Mouse (Mus musculus): ENCODE measurements around the gene Jag2. TPM values are rescaled to one million over a fixed set of nuclear protein-coding genes. Genes with fewer than 3 reads are reported as not detected.

Jag2 gene
- polyA plus RNA-seq, 1 experiment: 3.2 TPM

- no peak overlapping the region for H3K27ac ChIP-seq (ENCODE audit: insufficient read depth, low read depth, low read length)
- TF ChIP-seq POLR2A (IDR thresholded peaks at IDR 0.05; ENCODE audit: borderline replicate concordance, low read depth, low read length) (no peak), CTCF (IDR thresholded peaks at IDR 0.05; ENCODE audit: low read depth, low read length) (no peak)
- H3K4me1 ChIP-seq (ENCODE audit: control insufficient read depth, insufficient read depth, low read length): no peaks in the 10 kb centered on the region
- H3K4me3 ChIP-seq (ENCODE audit: insufficient read depth, low read length): peak overlapping the region; percentile 47
Observed at GRCm38 (mm10) chr12:112928401-112929241, 955 bp downstream of the Jag2 start.

GRCm38 (mm10) chr12:112927265-112927664 lies 2.3 kb downstream of the Jag2 start:
- H3K27ac ChIP-seq (ENCODE audit: insufficient read depth, low read depth, low read length): no peak overlapping the region
- no peak overlapping the region for H3K4me3 ChIP-seq (ENCODE audit: insufficient read depth, low read length)
- no peaks in the 10 kb centered on the region for H3K4me1 ChIP-seq (ENCODE audit: control insufficient read depth, insufficient read depth, low read length)
- TF ChIP-seq POLR2A (IDR thresholded peaks at IDR 0.05; ENCODE audit: borderline replicate concordance, low read depth, low read length) (no peak), CTCF (IDR thresholded peaks at IDR 0.05; ENCODE audit: low read depth, low read length) (no peak)

GRCm38 (mm10) chr12:112925950-112926349 lies 3.6 kb downstream of the Jag2 start:
- Histone ChIP-seq H3K4me3 (ENCODE audit: insufficient read depth, low read length) (no peak overlapping the region), H3K4me1 (ENCODE audit: control insufficient read depth, insufficient read depth, low read length) (no peaks in the 10 kb centered on the region), H3K27ac (ENCODE audit: insufficient read depth, low read depth, low read length) (no peak overlapping the region)
- TF ChIP-seq POLR2A (IDR thresholded peaks at IDR 0.05; ENCODE audit: borderline replicate concordance, low read depth, low read length): no peak
- no peak for TF ChIP-seq CTCF (IDR thresholded peaks at IDR 0.05; ENCODE audit: low read depth, low read length)

GRCm38 (mm10) chr12:112922541-112922940 lies 7.0 kb downstream of the Jag2 start:
- Histone ChIP-seq H3K4me3 (ENCODE audit: insufficient read depth, low read length) (no peak overlapping the region), H3K4me1 (ENCODE audit: control insufficient read depth, insufficient read depth, low read length) (peaks cover 4% of the 10 kb centered on the region), H3K27ac (ENCODE audit: insufficient read depth, low read depth, low read length) (no peak overlapping the region)
- TF ChIP-seq POLR2A (IDR thresholded peaks at IDR 0.05; ENCODE audit: borderline replicate concordance, low read depth, low read length): no peak
- TF ChIP-seq CTCF (IDR thresholded peaks at IDR 0.05; ENCODE audit: low read depth, low read length): no peak

- H3K4me3 ChIP-seq (ENCODE audit: insufficient read depth, low read length): no peak overlapping the region
- no peak overlapping the region for H3K27ac ChIP-seq (ENCODE audit: insufficient read depth, low read depth, low read length)
- TF ChIP-seq POLR2A (IDR thresholded peaks at IDR 0.05; ENCODE audit: borderline replicate concordance, low read depth, low read length) (no peak), CTCF (IDR thresholded peaks at IDR 0.05; ENCODE audit: low read depth, low read length) (no peak)
- H3K4me1 ChIP-seq (ENCODE audit: control insufficient read depth, insufficient read depth, low read length): peaks cover 10% of the 10 kb centered on the region
Observed at GRCm38 (mm10) chr12:112921518-112921917, 8.1 kb downstream of the Jag2 start.

GRCm38 (mm10) chr12:112917906-112918305 lies 11.7 kb downstream of the Jag2 start:
- Histone ChIP-seq H3K4me1 (ENCODE audit: control insufficient read depth, insufficient read depth, low read length) (peaks cover 10% of the 10 kb centered on the region), H3K4me3 (ENCODE audit: insufficient read depth, low read length) (no peak overlapping the region), H3K27ac (ENCODE audit: insufficient read depth, low read depth, low read length) (no peak overlapping the region)
- no peak for TF ChIP-seq POLR2A (IDR thresholded peaks at IDR 0.05; ENCODE audit: borderline replicate concordance, low read depth, low read length)
- TF ChIP-seq CTCF (IDR thresholded peaks at IDR 0.05; ENCODE audit: low read depth, low read length): no peak

GRCm38 (mm10) chr12:112917486-112917885 lies 12.1 kb downstream of the Jag2 start:
- no peak overlapping the region for H3K4me3 ChIP-seq (ENCODE audit: insufficient read depth, low read length)
- H3K27ac ChIP-seq (ENCODE audit: insufficient read depth, low read depth, low read length): no peak overlapping the region
- no peak for TF ChIP-seq POLR2A (IDR thresholded peaks at IDR 0.05; ENCODE audit: borderline replicate concordance, low read depth, low read length)
- TF ChIP-seq CTCF (IDR thresholded peaks at IDR 0.05; ENCODE audit: low read depth, low read length): no peak
- peaks cover 10% of the 10 kb centered on the region for H3K4me1 ChIP-seq (ENCODE audit: control insufficient read depth, insufficient read depth, low read length)

GRCm38 (mm10) chr12:112916698-112917400 lies 12.7 kb downstream of the Jag2 start:
- no peak overlapping the region for H3K4me3 ChIP-seq (ENCODE audit: insufficient read depth, low read length)
- H3K27ac ChIP-seq (ENCODE audit: insufficient read depth, low read depth, low read length): no peak overlapping the region

GRCm38 (mm10) chr12:112915587-112915986 lies 14.0 kb downstream of the Jag2 start:
- TF ChIP-seq POLR2A (IDR thresholded peaks at IDR 0.05; ENCODE audit: borderline replicate concordance, low read depth, low read length) (no peak), CTCF (IDR thresholded peaks at IDR 0.05; ENCODE audit: low read depth, low read length) (no peak)
- no peak overlapping the region for H3K27ac ChIP-seq (ENCODE audit: insufficient read depth, low read depth, low read length)
- H3K4me3 ChIP-seq (ENCODE audit: insufficient read depth, low read length): no peak overlapping the region
- peaks cover 10% of the 10 kb centered on the region for H3K4me1 ChIP-seq (ENCODE audit: control insufficient read depth, insufficient read depth, low read length)

More at GRCm38 (mm10) chr12:112916698-112917400, 12.7 kb downstream of the Jag2 start:
- peaks cover 10% of the 10 kb centered on the region for H3K4me1 ChIP-seq (ENCODE audit: control insufficient read depth, insufficient read depth, low read length)
- TF ChIP-seq CTCF (IDR thresholded peaks at IDR 0.05; ENCODE audit: low read depth, low read length) (no peak), POLR2A (IDR thresholded peaks at IDR 0.05; ENCODE audit: borderline replicate concordance, low read depth, low read length) (no peak)

GRCm38 (mm10) chr12:112914527-112914926 lies 15.0 kb downstream of the Jag2 start:
- TF ChIP-seq CTCF (IDR thresholded peaks at IDR 0.05; ENCODE audit: low read depth, low read length): no peak
- no peak for TF ChIP-seq POLR2A (IDR thresholded peaks at IDR 0.05; ENCODE audit: borderline replicate concordance, low read depth, low read length)
- H3K4me1 ChIP-seq (ENCODE audit: control insufficient read depth, insufficient read depth, low read length): peaks cover 10% of the 10 kb centered on the region
- no peak overlapping the region for H3K4me3 ChIP-seq (ENCODE audit: insufficient read depth, low read length)
- H3K27ac ChIP-seq (ENCODE audit: insufficient read depth, low read depth, low read length): no peak overlapping the region

Data from bone marrow macrophage, adult 2 months (primary cell).